Mouse (Mus musculus): ENCODE data around the gene Nfe2. TPM values are rescaled to one million over a fixed set of nuclear protein-coding genes. Genes with fewer than 3 reads are reported as not detected.

Gene Nfe2
- total and polyA plus RNA-seq, 3 experiments = 0.14 TPM; not detected in 2

DNA sequence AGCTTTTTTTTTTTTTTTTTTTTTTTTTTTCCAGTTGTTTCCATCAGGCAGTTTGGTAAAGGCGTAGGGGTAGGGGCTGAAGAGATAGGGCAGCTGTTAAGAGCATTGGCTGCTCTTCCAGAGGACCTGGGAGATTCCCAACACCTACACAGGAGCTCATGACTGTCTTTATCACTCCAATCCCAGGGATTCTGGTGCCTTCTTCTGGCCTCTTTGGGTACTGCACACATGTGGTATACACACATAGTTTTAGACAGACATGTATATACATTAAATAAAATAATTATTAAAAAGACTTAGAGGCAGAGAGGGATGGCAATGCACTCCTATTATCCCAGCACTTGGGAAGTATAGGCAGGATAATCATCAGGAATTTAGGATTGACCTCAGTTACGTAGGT lies 35.2 kb upstream of the Nfe2 start:
- no peak overlapping the region for H3K27ac ChIP-seq (ENCODE audit: insufficient read depth, low read depth)
- no peaks in the 10 kb centered on the region for H3K27me3 ChIP-seq (replicated peaks)
- no peak overlapping the region for H3K9ac ChIP-seq (ENCODE audit: insufficient read depth, low read depth)
- H3K9me3 ChIP-seq (replicated peaks; ENCODE audit: low read length) = no peaks in the 10 kb centered on the region
- dilution Hi-C loops (cut with MboI; ENCODE audit: extremely low pct_ligation_motif_present, extremely low pct_unique_long_range_greater_than_20kb, low sequenced_read_pairs) (no loop called here), in situ Hi-C loops (cut with MboI; ENCODE audit: low pct_ligation_motif_present, low pct_unique_long_range_greater_than_20kb, low sequenced_read_pairs) (no loop called here)
- H3K79me2 ChIP-seq (replicated peaks; ENCODE audit: control insufficient read depth, extremely low read depth, insufficient read depth, poor library complexity, severe bottlenecking) = peaks cover 6% of the 10 kb centered on the region
- H3K4me3 ChIP-seq (replicated peaks in 1 of 3; ENCODE audit: low read depth in 2 of 3, low read length in 2 of 3, poor library complexity in 1 of 3) = no peak overlapping the region
- DNase-seq (ENCODE audit: extremely low read depth) = no peak
- H3K4me2 ChIP-seq (ENCODE audit: insufficient read depth, low read depth, poor library complexity, severe bottlenecking) = no peak overlapping the region
- H3K36me3 ChIP-seq (replicated peaks in 1 of 2; ENCODE audit: control insufficient read depth in 1 of 2, insufficient read depth in 1 of 2, low read length in 1 of 2) = peaks cover 52 to 92% of the 10 kb centered on the region in 2 experiments
- H3K4me1 ChIP-seq (ENCODE audit: control insufficient read depth in 1 of 2, insufficient read depth in 2 of 2) = peaks cover 5 to 20% of the 10 kb centered on the region in 2 experiments
- TF ChIP-seq USF2 (conservative IDR thresholded peaks at IDR 0.05; ENCODE audit: low read depth, low read length) (no peak), CTCF (conservative IDR thresholded peaks at IDR 0.05 in 1 of 2, IDR thresholded peaks at IDR 0.05 in 1 of 2; ENCODE audit: low read depth in 2 of 2, low read length in 2 of 2) (peak; percentile 22 to 33; a peak in 1 of 4 replicates)

DNA sequence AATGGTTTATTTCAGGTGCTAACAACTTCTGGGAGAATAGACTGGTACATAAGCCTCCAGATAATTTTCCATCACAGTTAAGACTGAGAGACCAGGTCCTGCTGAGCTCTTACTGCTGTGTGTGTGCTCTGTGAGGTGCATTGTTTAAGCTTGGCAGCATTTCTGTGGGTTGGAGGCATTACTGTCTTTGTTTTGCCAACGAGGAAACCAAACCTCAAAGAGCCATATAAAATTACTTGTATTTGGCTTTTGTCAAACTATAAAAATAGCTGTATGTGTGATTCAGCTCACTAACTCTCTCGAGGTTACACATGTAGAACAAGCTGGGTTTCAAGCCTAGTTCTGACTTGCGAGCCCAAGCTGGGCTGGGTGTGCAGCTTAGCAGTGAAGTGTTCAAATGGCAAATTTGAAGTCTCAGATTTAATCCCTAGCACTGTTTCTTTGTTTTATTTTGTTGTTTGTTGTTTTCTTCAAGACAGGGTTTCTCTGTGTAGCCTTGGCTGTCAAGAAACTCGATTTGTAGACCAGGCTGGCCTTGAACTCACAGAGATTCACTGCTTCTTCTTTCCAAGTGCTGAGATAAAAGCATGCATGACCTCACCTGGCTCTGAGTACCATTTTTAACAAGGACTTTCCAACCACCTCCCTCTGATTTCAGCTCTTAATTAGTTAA lies 34.6 kb upstream of the Nfe2 start:
- H3K27ac ChIP-seq (ENCODE audit: insufficient read depth, low read depth) = no peak overlapping the region
- in situ Hi-C loops (cut with MboI; ENCODE audit: low pct_ligation_motif_present, low pct_unique_long_range_greater_than_20kb, low sequenced_read_pairs) = no loop called here
- no peak overlapping the region for H3K4me3 ChIP-seq (replicated peaks in 1 of 3; ENCODE audit: low read depth in 2 of 3, low read length in 2 of 3, poor library complexity in 1 of 3)
- H3K9me3 ChIP-seq (replicated peaks; ENCODE audit: low read length) = no peaks in the 10 kb centered on the region
- peaks cover 52 to 92% of the 10 kb centered on the region in 2 experiments for H3K36me3 ChIP-seq (replicated peaks in 1 of 2; ENCODE audit: control insufficient read depth in 1 of 2, insufficient read depth in 1 of 2, low read length in 1 of 2)
- no peaks in the 10 kb centered on the region for H3K27me3 ChIP-seq (replicated peaks)
- peaks cover 2 to 14% of the 10 kb centered on the region in 2 experiments for H3K4me1 ChIP-seq (ENCODE audit: control insufficient read depth in 1 of 2, insufficient read depth in 2 of 2)
- no peak for TF ChIP-seq ELF1 (IDR thresholded peaks at IDR 0.05; ENCODE audit: low read depth, low read length)
- TF ChIP-seq ETS1 (conservative IDR thresholded peaks at IDR 0.05; ENCODE audit: low read depth, low read length) = no peak
- no peak for TF ChIP-seq USF1 (IDR thresholded peaks at IDR 0.05; ENCODE audit: low read depth, low read length)
- no peak for TF ChIP-seq TCF12 (IDR thresholded peaks at IDR 0.05; ENCODE audit: low read depth, low read length)
- no peak for TF ChIP-seq POLR2AphosphoS2 (IDR thresholded peaks at IDR 0.05; ENCODE audit: low read depth, low read length)
- no peak for TF ChIP-seq MYC (IDR thresholded peaks at IDR 0.05; ENCODE audit: low read depth, low read length)
- no peak for TF ChIP-seq EP300 (IDR thresholded peaks at IDR 0.05; ENCODE audit: low read length)
- no peak for TF ChIP-seq CHD2 (IDR thresholded peaks at IDR 0.05; ENCODE audit: low read length)
- no peak for TF ChIP-seq MAZ (IDR thresholded peaks at IDR 0.05; ENCODE audit: low read depth, low read length)
- no peak for TF ChIP-seq RCOR1 (conservative IDR thresholded peaks at IDR 0.05; ENCODE audit: low read depth, low read length)
- TF ChIP-seq IRF4 (IDR thresholded peaks at IDR 0.05; ENCODE audit: low read depth, low read length) = no peak
- no peak for TF ChIP-seq POLR2A (IDR thresholded peaks at IDR 0.05; ENCODE audit: low read depth, low read length)
- no peak for TF ChIP-seq RAD21 (IDR thresholded peaks at IDR 0.05; ENCODE audit: low read depth, low read length)
- TF ChIP-seq GABPA (IDR thresholded peaks at IDR 0.05; ENCODE audit: insufficient replicate concordance, low read depth, low read length) = no peak
- TF ChIP-seq UBTF (IDR thresholded peaks at IDR 0.05; ENCODE audit: low read depth, low read length) = no peak
- no peak overlapping the region for H3K4me2 ChIP-seq (ENCODE audit: insufficient read depth, low read depth, poor library complexity, severe bottlenecking)
- H3K9ac ChIP-seq (ENCODE audit: insufficient read depth, low read depth) = no peak overlapping the region
- no peak for DNase-seq (ENCODE audit: extremely low read depth)
- peaks cover 7% of the 10 kb centered on the region for H3K79me2 ChIP-seq (replicated peaks; ENCODE audit: control insufficient read depth, extremely low read depth, insufficient read depth, poor library complexity, severe bottlenecking)
- dilution Hi-C loops (cut with MboI; ENCODE audit: extremely low pct_ligation_motif_present, extremely low pct_unique_long_range_greater_than_20kb, low sequenced_read_pairs) = no loop called here

Measured in CH12.LX (cell line).